Mouse (Mus musculus) activated CD4-positive, CD25-positive, alpha-beta regulatory T cell, adult 4 months (primary cell): Measurements from ENCODE around the gene Gfra1. TPM values are rescaled to one million over a fixed set of nuclear protein-coding genes. Genes with fewer than 3 reads are reported as not detected.

Source experiments
- ATAC-seq: one replicate; pipeline ENCODE4 v1.8.0; 2017
- polyA plus RNA-seq, 2 experiments: library from polyadenylated mRNA; unstranded; fragments of 100-300 nt; shearing (Covaris generic); gene quantifications; one replicate each; pipeline ENCODE4 v1.2.1; 2017

Gfra1 gene
- polyA plus RNA-seq, 2 experiments from 2014 or later = 0.22 to 0.44 TPM

- ATAC-seq = no peak
These were observed 140.0 kb downstream of the Gfra1 start for GRCm38 (mm10) chr19:58315681-58316080.

GRCm38 (mm10) chr19:58314631-58315030, 141.1 kb downstream of the Gfra1 start:
- ATAC-seq = no peak

GRCm38 (mm10) chr19:58313785-58314184, 141.9 kb downstream of the Gfra1 start:
- ATAC-seq = no peak

- ATAC-seq = no peak
These were observed 143.2 kb downstream of the Gfra1 start for GRCm38 (mm10) chr19:58312492-58312891.

GRCm38 (mm10) chr19:58310334-58311315, 145.1 kb downstream of the Gfra1 start:
- no peak for ATAC-seq

GRCm38 (mm10) chr19:58309620-58310275, 146.0 kb downstream of the Gfra1 start:
- no peak for ATAC-seq

- no peak for ATAC-seq
These were observed 154.6 kb downstream of the Gfra1 start for GRCm38 (mm10) chr19:58301105-58301504.

GRCm38 (mm10) chr19:58297926-58298325, 157.8 kb downstream of the Gfra1 start:
- no peak for ATAC-seq

- no peak for ATAC-seq
These were observed 158.9 kb downstream of the Gfra1 start for GRCm38 (mm10) chr19:58296842-58297190.

GRCm38 (mm10) chr19:58295986-58296841, 159.5 kb downstream of the Gfra1 start:
- ATAC-seq = no peak

GRCm38 (mm10) chr19:58288145-58288544, 167.6 kb downstream of the Gfra1 start:
- no peak for ATAC-seq

GRCm38 (mm10) chr19:58275281-58275680, 180.4 kb downstream of the Gfra1 start:
- ATAC-seq = no peak

- no peak for ATAC-seq
These were observed 183.9 kb downstream of the Gfra1 start for GRCm38 (mm10) chr19:58271815-58272214.

- no peak for ATAC-seq
These were observed 184.9 kb downstream of the Gfra1 start for GRCm38 (mm10) chr19:58270778-58271177.

- no peak for ATAC-seq
These were observed 187.2 kb downstream of the Gfra1 start for GRCm38 (mm10) chr19:58268476-58268875.

- no peak for ATAC-seq
These were observed 189.1 kb downstream of the Gfra1 start for GRCm38 (mm10) chr19:58266600-58266999.

GRCm38 (mm10) chr19:58260934-58261333, 194.8 kb downstream of the Gfra1 start:
- no peak for ATAC-seq

- no peak for ATAC-seq
These were observed 196.5 kb downstream of the Gfra1 start for GRCm38 (mm10) chr19:58259250-58259649.

- no peak for ATAC-seq
These were observed 199.2 kb downstream of the Gfra1 start for GRCm38 (mm10) chr19:58256485-58256884.

GRCm38 (mm10) chr19:58255394-58255793, 200.3 kb downstream of the Gfra1 start:
- no peak for ATAC-seq

- ATAC-seq = no peak
These were observed 201.5 kb downstream of the Gfra1 start for GRCm38 (mm10) chr19:58254172-58254571.

- no peak for ATAC-seq
These were observed 204.0 kb downstream of the Gfra1 start for GRCm38 (mm10) chr19:58251698-58252097.

GRCm38 (mm10) chr19:58251095-58251494, 204.6 kb downstream of the Gfra1 start:
- no peak for ATAC-seq
